Mouse (Mus musculus): ENCODE measurements around the gene Crhbp. TPM values are rescaled to one million over a fixed set of nuclear protein-coding genes. Genes with fewer than 3 reads are reported as not detected.

Gene Crhbp
- total RNA-seq, 2 experiments from 2014 or later = not detected

GRCm38 (mm10) chr13:95419204-95419749 is 25.4 kb downstream of the Crhbp start:
- ATAC-seq (replicated peaks; ENCODE audit: poor library complexity) = peak; percentile 34

GRCm38 (mm10) chr13:95418575-95419203 is 26.0 kb downstream of the Crhbp start:
- 0 out of 2 replicates have a peak, but pooled peaks have one; percentile 52 for ATAC-seq (replicated peaks; ENCODE audit: poor library complexity)

DNA sequence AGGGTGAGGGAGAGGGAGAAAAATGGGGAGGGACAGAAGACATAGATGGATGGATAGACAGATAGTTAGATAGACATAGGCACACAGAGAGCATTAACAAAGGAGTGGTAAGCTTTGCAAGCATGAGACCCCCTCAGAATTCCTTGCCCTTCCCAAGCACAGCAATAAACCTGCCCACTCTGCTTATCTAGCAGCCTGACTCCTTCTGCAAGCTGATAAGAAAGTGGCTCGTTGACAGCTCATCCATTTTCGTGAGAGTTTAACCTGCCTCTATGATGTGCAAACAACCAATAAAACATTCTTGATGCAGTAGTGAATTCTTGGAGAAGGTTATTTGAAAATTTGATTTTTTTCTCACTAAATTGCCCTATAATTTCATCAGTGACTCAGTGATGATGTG is 32.5 kb downstream of the Crhbp start:
- ATAC-seq (replicated peaks; ENCODE audit: poor library complexity) = no peak

GRCm38 (mm10) chr13:95393242-95393641 is 51.5 kb downstream of the Crhbp start:
- ATAC-seq (replicated peaks; ENCODE audit: poor library complexity) = no peak

GRCm38 (mm10) chr13:95389866-95390865 is 54.6 kb downstream of the Crhbp start:
- peak; percentile 97 for ATAC-seq (replicated peaks; ENCODE audit: poor library complexity)

DNA sequence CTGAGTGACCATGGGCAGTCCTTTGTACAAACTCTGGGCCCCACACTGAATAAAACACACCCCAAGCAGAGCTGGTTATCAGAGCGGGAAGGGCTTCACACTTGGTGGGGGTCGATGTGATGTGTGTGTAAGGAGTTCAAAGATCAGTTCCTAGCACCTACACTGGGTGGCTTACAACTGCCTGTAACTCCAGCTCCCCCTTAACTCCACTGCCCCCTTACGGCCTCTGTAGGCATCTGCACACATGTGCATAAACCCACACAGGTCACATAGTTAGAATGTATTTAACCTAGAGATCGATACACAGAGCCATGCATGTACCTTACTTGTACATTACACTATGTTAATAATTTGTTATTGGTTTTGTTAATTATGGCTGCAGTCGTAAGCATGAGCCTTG is 56.5 kb downstream of the Crhbp start:
- 0 out of 2 replicates have a peak, but pooled peaks have one; percentile 18 for ATAC-seq (replicated peaks; ENCODE audit: poor library complexity)

GRCm38 (mm10) chr13:95382418-95382817 is 62.3 kb downstream of the Crhbp start:
- ATAC-seq (replicated peaks; ENCODE audit: poor library complexity) = peak; percentile 96

Other genes starting within 250 kb of the Crhbp start
- 0.12 and 0.74 TPM in 2 replicates for gene Pde8b, start 194.6 kb downstream of the Crhbp start, total RNA-seq (2015)
- 0.27 and 0.29 TPM in 2 replicates for gene Pde8b, start 194.6 kb downstream of the Crhbp start, total RNA-seq (2017)
- 37.9 and 45.4 TPM in 2 replicates for gene Zbed3, start 121.3 kb downstream of the Crhbp start, total RNA-seq (2015)
- 7.9 and 8.5 TPM in 2 replicates for gene Zbed3, start 121.3 kb downstream of the Crhbp start, total RNA-seq (2017)
- 31.9 and 34.5 TPM in 2 replicates for gene Aggf1, start 69.6 kb downstream of the Crhbp start, total RNA-seq (2015)
- 49.5 and 57.0 TPM in 2 replicates for gene Aggf1, start 69.6 kb downstream of the Crhbp start, total RNA-seq (2017)
- gene S100z, start 33.8 kb upstream of the Crhbp start, total RNA-seq (2015) = not detected in 2 replicates
- not detected in 2 replicates for gene S100z, start 33.8 kb upstream of the Crhbp start, total RNA-seq (2017)
- 0.15 and 0.27 TPM in 2 replicates for gene F2rl1, start 80.3 kb upstream of the Crhbp start, total RNA-seq (2015)
- gene F2rl1, start 80.3 kb upstream of the Crhbp start, total RNA-seq (2017) = 0.04 and 0.61 TPM in 2 replicates
- gene F2r, start 173.6 kb upstream of the Crhbp start, total RNA-seq (2015) = 3.8 and 9.6 TPM in 2 replicates
- gene F2r, start 173.6 kb upstream of the Crhbp start, total RNA-seq (2017) = 2.5 and 6.2 TPM in 2 replicates

Data from megakaryocyte progenitor cell, adult 5-6 weeks (primary cell).